Mouse (Mus musculus) liver, adult 2 months (tissue): Measurements from ENCODE around the gene Anks1b.

Experiments used
- CTCF ChIP-seq: fragments of 200-500 bp; IDR thresholded peaks from 2 replicates; pipeline ENCODE4 v1.5.1; 2011; ENCODE audit warnings: low read depth, low read length, control low read depth
- POLR2A ChIP-seq: fragments of 200-500 bp; IDR thresholded peaks from 2 replicates; pipeline ENCODE4 v1.6.1; 2011; ENCODE audit warnings: low read length, control low read depth; ENCODE audit not compliant: insufficient read depth; ENCODE audit errors: extremely low read depth

DNA sequence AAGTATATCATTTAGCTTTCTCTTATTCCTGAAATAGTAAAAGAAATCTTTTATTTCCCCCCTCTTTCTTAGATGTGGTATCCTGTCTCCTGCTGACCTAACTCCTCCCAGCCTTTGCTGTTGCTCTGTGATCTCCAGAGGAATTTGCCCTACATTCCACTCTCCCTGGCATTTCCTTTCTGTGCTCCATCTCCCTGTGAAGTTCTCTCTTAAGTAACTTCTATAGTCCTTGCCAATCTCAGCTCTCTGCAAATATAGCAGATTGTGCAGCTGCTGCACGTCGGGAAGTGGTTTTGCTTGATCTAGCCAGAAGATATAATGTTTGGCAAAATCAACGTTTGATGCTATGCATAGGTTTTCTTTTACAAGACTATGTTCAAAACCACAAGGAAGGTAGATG is 673.3 kb downstream of the Anks1b start:
- TF ChIP-seq CTCF (no peak), POLR2A (no peak)
